Mouse (Mus musculus) spleen, adult 2 months (tissue): ENCODE data around the gene Tmem238. TPM values are rescaled to one million over a fixed set of nuclear protein-coding genes. Genes with fewer than 3 reads are reported as not detected.
A peak's percentile ranks its signal among the peaks of the same experiment; 100 is the strongest.

ENCODE experiments used
- DNase-seq, 2 experiments: peaks; one replicate each; pipeline versions ENCODE4 v3.0.0 to v3.0.0-alpha.2; 2012 to 2021; ENCODE audit warnings: low spot score in 2 of 2, low read depth in 1 of 2
- H3K27ac ChIP-seq: fragments of 200-500 bp; 2 replicates; pipeline ENCODE4 v1.5.1; 2012; ENCODE audit warnings: low read length, inconsistent platforms; ENCODE audit not compliant: insufficient read depth
- H3K27me3 ChIP-seq: fragments of 200-500 bp; 2 replicates; pipeline ENCODE4 v1.6.1; 2012; ENCODE audit warnings: mild to moderate bottlenecking, moderate library complexity, low read length, inconsistent platforms; ENCODE audit not compliant: control insufficient read depth, insufficient read depth
- H3K36me3 ChIP-seq: fragments of 200-500 bp; 2 replicates; pipeline ENCODE4 v1.6.1; 2012; ENCODE audit warnings: mild to moderate bottlenecking, low read length, inconsistent platforms; ENCODE audit not compliant: control insufficient read depth, insufficient read depth
- H3K4me1 ChIP-seq: fragments of 200-500 bp; 2 replicates; pipeline ENCODE4 v1.6.1; 2011; ENCODE audit warnings: inconsistent platforms; ENCODE audit not compliant: control insufficient read depth, insufficient read depth, insufficient read length
- H3K4me3 ChIP-seq: fragments of 200-500 bp; 2 replicates; pipeline ENCODE4 v1.5.1; 2011; ENCODE audit warnings: mild to moderate bottlenecking, inconsistent platforms; ENCODE audit not compliant: insufficient read depth, insufficient read length; ENCODE audit errors: extremely low read depth
- CTCF ChIP-seq: fragments of 200-500 bp; IDR thresholded peaks from 2 replicates; pipeline ENCODE4 v1.5.1; 2011; ENCODE audit warnings: mild to moderate bottlenecking, inconsistent platforms; ENCODE audit not compliant: insufficient read depth, insufficient read length, insufficient replicate concordance; ENCODE audit errors: extremely low read depth
- POLR2A ChIP-seq: fragments of 200-500 bp; IDR thresholded peaks from 2 replicates; pipeline ENCODE4 v1.6.1; 2011; ENCODE audit warnings: low read depth, low read length, inconsistent platforms
- WGBS: fragments of 180-500 bp; shearing (Covaris S2); methylation state at CpG from one replicate; pipeline ENCODE4 v1.1.7; 2018; 5-methylcytosine and 5-hydroxymethylcytosine counted together
- polyA plus RNA-seq: library from polyadenylated mRNA; depleted of rRNA; stranded (reverse); fragments of >200 nt; gene quantifications from 2 replicates; pipeline ENCODE4 v1.2.3, GENCODE M21; 2012; rRNA removed

Tmem238 gene
- polyA plus RNA-seq: 17.5 and 34.9 TPM in 2 replicates

DNA sequence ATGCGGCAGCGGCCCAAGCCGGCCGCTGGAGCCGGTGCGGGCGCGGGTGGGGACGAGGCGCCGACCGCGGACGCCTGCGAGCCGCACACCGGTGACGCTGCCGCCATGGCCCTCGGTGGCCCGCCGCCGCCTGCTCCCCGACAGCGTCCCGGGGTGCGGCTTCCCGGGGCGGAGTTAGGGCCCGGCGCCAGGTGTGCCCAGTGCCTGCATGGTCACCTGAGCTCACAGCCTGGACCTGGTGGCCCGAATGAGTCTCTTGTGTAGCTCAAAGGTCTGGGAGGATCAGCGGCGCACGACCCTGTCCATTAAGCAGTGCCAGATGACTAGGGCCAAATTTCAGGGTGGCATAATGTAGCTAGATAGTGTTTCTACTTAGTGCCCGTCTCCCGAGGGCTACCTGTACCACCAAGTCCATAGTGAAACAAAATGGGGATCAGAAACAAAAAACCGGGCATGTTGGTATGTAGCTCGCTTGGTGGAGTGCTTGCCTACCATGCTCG is at the start of gene Tmem238:
TSS of gene Tmem238 (minus strand) at position 221 of the 500 bp plus-strand sequence.
- peak within 1 kb of the TSS; percentile 41; the same call in 1 of the 2 replicates for H3K27ac ChIP-seq
- peaks cover 4% of the 10 kb centered on the region for H3K36me3 ChIP-seq
- H3K4me1 ChIP-seq: peaks cover 6% of the 10 kb centered on the region
- no peaks in the 10 kb centered on the region for H3K27me3 ChIP-seq
- 11% methylated on average over 39 of the region's 40 CpGs for WGBS
- DNase-seq: peak in 1 of 2 experiments; percentile 21
- H3K4me3 ChIP-seq: peak within 1 kb of the TSS; percentile 71
- no peak for TF ChIP-seq CTCF
- TF ChIP-seq POLR2A: no peak; the same call in 1 of the 2 replicates

DNA sequence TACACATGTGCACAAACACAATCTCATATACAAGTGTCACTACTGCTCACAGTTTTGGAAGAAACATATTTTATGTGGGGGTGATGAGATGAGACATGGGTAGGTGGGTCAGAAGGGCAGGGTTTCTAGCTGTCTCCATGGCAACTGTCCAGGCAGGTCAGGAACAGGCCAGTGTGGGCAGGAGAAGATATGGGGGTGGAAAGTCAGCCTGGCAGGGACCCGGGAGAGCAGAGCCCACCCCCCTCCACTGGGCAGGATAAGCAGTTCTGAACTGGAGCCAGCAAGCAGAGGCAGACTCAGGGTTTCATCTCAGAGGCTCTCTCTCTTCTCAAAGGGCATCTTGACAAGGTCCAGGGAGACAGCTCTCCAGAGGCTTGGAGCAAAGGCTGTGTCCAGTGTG is 48.2 kb upstream of the Tmem238 start:
- 35% methylated on average over 1 of the region's 1 CpGs for WGBS
- Histone ChIP-seq H3K36me3 (no peaks in the 10 kb centered on the region), H3K4me1 (peaks cover 3% of the 10 kb centered on the region), H3K27ac (no peak overlapping the region), H3K27me3 (peaks cover 15% of the 10 kb centered on the region), H3K4me3 (no peak overlapping the region)
- DNase-seq: no peak
- TF ChIP-seq POLR2A (no peak), CTCF (no peak)

DNA sequence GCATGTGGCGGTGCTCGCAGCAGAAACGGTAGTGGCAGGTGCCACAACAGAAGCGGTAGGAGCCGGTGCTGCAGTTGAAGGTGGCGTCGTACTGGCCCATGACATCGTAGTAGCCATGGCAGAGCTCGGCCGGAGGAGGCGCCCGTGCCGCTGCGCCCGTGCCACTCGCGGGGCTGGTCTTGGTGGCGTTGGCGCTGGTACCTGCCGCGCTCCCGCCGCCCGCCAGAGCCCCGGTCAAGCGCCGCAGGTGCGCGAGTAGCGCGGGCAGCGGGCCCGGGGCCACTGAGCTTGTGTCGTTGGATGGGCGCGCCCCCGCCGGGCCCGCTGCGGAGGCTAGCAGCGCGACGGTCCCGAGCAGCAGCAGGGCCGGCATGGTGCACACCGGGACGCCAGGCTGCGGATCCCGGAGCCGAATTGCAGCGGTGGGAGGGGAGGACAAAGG is 46.9 kb upstream of the Tmem238 start:
- peak; percentile 14; the same call in 1 of the 2 replicates for TF ChIP-seq CTCF
- no peak for TF ChIP-seq POLR2A
- DNase-seq: peak; percentile 15 to 62
- Histone ChIP-seq H3K27me3 (peaks cover 11% of the 10 kb centered on the region), H3K27ac (no peak overlapping the region), H3K36me3 (no peaks in the 10 kb centered on the region), H3K4me1 (peaks cover 3% of the 10 kb centered on the region), H3K4me3 (peak overlapping the region; percentile 31; the same call in 1 of the 2 replicates)
- WGBS: 1% methylated on average over 51 of the region's 51 CpGs

DNA sequence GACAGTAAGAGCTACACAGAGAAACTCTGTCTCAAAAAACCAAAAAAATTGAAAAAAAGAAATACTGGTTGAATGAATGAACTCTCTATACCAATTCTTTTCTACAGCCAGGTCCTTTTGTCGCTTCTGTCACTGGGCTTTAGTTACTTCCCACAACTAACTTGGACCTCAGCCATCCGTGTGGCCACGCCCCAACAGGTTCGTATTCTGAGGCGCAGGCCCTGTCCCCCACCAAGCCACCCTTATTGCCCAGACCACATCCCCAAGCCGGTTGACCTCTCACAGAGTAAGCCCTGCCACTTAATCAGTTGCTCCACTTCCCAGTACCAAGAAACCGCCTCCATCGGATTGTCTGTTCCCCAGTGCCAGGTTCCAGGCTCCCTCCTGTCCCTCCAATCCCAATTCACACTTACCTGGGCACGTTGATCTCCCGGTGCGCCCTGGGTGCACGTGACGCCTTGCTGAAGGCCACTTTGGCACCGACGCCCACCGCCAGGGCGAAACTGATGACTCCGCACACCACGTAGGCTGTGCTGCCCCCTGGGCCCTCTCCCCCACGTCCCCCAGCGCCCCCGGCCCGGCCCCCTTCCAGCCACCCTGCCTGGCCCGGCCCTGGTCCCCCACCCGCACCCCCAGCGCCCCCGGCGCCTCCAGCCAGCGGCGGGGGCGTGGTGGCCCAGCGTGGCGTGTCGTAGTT is 46.3 kb upstream of the Tmem238 start:
- 4% methylated on average over 32 of the region's 34 CpGs for WGBS
- Histone ChIP-seq H3K36me3 (no peaks in the 10 kb centered on the region), H3K4me3 (peak overlapping the region; percentile 31; the same call in 1 of the 2 replicates), H3K27ac (no peak overlapping the region), H3K4me1 (peaks cover 3% of the 10 kb centered on the region), H3K27me3 (peaks cover 11% of the 10 kb centered on the region)
- TF ChIP-seq POLR2A (no peak), CTCF (no peak)
- DNase-seq: no peak

DNA sequence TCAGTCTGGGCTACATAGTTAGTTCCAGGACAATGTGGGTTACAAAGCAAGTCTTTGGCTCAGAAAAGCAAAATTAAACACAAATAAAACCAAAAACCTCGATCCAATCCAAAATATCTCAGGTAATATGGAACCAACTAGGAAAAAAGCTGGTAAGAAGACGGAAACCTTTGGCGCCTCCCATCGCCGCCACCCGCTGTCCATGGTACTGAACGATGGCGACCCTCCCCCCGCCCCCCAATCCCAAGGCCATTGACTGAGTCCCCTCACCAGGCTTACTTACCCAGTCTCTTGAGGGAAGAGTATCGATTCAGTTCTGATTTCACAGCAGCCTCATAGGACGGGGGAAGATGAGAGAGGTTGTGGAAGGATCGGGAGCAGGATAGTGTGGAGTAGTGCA is 41.0 kb upstream of the Tmem238 start:
- H3K27me3 ChIP-seq: no peaks in the 10 kb centered on the region; the same call in 1 of the 2 replicates
- TF ChIP-seq CTCF (no peak), POLR2A (no peak)
- no peaks in the 10 kb centered on the region for H3K4me1 ChIP-seq
- H3K4me3 ChIP-seq: no peak overlapping the region
- H3K36me3 ChIP-seq: no peaks in the 10 kb centered on the region
- WGBS: 14% methylated on average over 12 of the region's 12 CpGs
- no peak overlapping the region for H3K27ac ChIP-seq
- no peak for DNase-seq

DNA sequence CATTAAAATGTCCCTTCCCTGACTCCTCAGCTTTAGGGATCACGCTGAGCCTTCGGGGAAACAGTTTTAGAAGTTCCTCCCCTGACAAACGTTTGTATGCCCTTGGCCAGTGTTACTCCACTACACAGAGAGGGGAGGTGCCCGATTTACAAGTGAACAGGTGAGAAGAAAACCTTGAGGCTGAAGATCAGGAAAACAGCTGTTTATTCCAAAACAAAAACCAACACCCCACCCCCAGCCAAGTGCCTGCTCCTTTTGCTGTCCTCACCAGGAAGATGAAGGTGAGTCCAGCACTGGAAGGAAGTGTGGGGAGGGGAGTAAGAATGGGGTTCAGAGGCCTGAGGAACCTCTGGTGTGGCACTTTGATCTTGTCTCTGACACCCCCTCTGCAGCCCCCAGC is 35.9 kb upstream of the Tmem238 start:
- TF ChIP-seq POLR2A (no peak), CTCF (no peak)
- Histone ChIP-seq H3K27me3 (no peaks in the 10 kb centered on the region), H3K27ac (no peak overlapping the region)

More for the DNA sequence above, 35.9 kb upstream of the Tmem238 start:
- Histone ChIP-seq H3K4me3 (no peak overlapping the region), H3K36me3 (no peaks in the 10 kb centered on the region), H3K4me1 (no peaks in the 10 kb centered on the region)
- 57% methylated on average over 4 of the region's 4 CpGs for WGBS
- no peak for DNase-seq
